Mouse (Mus musculus): ENCODE results near the gene Ube2dnl2.

The Ube2dnl2 gene

GRCm38 (mm10) chrX:114907282-114907681 is at the start of gene Ube2dnl2:
Gene Ube2dnl2, plus strand, starts transcription at chrX:114907582.
- DNase-seq = no peak

GRCm38 (mm10) chrX:114895489-114895888 is 11.9 kb upstream of the Ube2dnl2 start:
- DNase-seq = no peak

DNA sequence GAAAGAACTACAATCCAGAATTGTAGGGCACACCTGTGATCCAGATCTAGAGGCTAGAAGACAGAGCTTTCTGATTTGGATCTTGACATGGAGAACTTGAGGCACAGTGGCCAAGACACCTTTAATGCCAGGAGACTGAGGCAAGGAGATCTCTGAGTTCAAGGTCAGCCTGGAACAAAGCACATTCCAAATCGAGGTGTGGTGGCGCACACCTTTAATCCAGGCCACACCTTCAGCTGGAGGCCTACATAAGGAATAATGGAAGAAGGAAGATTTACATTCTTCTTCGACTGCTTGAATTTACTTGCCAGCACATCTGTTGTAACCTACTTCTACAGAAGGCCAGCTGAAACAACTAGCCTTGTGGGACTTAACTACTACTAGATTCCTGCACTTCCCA is 9.9 kb upstream of the Ube2dnl2 start:
- DNase-seq = no peak

DNA sequence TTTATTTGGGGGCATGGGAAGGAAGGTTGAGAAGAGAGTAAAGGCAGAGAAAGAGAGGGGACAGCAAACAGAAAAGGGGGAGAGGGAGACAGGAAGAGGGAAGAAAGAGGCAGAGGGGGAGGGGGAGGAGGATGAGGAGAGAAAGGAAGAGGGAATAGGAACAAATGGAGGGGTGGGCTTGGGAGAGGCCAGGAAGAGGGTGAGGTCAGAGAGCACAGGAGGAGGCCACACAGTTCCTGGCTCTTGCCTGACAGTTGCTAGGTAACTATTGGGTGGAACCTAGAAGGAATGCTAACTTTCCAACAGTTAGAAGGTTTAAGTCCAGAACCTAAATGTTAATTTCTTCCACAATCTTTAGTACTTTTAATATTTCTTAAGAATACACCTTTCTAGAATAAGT is 4.0 kb upstream of the Ube2dnl2 start:
- no peak for DNase-seq

GRCm38 (mm10) chrX:114904712-114905111 is 2.7 kb upstream of the Ube2dnl2 start, which contains the start of gene Ube2dnl1:
Gene Ube2dnl1, plus strand, starts transcription at chrX:114905012.
- DNase-seq = no peak

- no peak for DNase-seq
Observed at GRCm38 (mm10) chrX:114955066-114955465, 47.7 kb downstream of the Ube2dnl2 start.
